Mouse (Mus musculus) limb, embryonic 10.5 days (tissue): ENCODE measurements at regions not wholly inside any gene's neighbourhood (a gene's known extent, or its start where the extent isn't known, plus 50 kb on each side); places are given as distances from the start of the nearest gene placed in this dataset.
"Not testable (repeated sequence)": the region's sequence is repeated elsewhere in the genome, so short reads cannot be mapped to it uniquely, and the experiment has no call there.

Experiments used
- DNase-seq: peaks from one replicate; pipeline ENCODE4 v3.0.0-alpha.2; 2017; ENCODE audit warnings: low spot score
- H3K27ac ChIP-seq: fragments of 300-500 bp; sonication (generic); 2 replicates; pipeline ENCODE4 v1.5.1; 2016; ENCODE audit warnings: mild to moderate bottlenecking
- H3K27me3 ChIP-seq: fragments of 300-500 bp; sonication (generic); 2 replicates; pipeline ENCODE4 v1.6.1; 2016; ENCODE audit warnings: low read depth, mild to moderate bottlenecking; ENCODE audit not compliant: poor library complexity, severe bottlenecking
- H3K36me3 ChIP-seq: fragments of 300-500 bp; sonication (generic); 2 replicates; pipeline ENCODE4 v1.6.1; 2016; ENCODE audit warnings: mild to moderate bottlenecking, moderate library complexity
- H3K4me1 ChIP-seq: fragments of 300-500 bp; sonication (generic); 2 replicates; pipeline ENCODE4 v1.6.1; 2016
- H3K4me3 ChIP-seq: fragments of 300-500 bp; sonication (generic); 2 replicates; pipeline ENCODE4 v1.5.1; 2016; ENCODE audit warnings: mild to moderate bottlenecking, moderate library complexity
- H3K9me3 ChIP-seq: fragments of 300-500 bp; sonication (generic); replicated peaks from 2 replicates; pipeline ENCODE4 v1.6.1; 2016; ENCODE audit warnings: mild to moderate bottlenecking
- WGBS: fragments of 180-500 bp; shearing (Covaris S2); methylation state at CpG from one replicate; pipeline ENCODE4 v1.1.7; 2016; 5-methylcytosine and 5-hydroxymethylcytosine counted together

DNA sequence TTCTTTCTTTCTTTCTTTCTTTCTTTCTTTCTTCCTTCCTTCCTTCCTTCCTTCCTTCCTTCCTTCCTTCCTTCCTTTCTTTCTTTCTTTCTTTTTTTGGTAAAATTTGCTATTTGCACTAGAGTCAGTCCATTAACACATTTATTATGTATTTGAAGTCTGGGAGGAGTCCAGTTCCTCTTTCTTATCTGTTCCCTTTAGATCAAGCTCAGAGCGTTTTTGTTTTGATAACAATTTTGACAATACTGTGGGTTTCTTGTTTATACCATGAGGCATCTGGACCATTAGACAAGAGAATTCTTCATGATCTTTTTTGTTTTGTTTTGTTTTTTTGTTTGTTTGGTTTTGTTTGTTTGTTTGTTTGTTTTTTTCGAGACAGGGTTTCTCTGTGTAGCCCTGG, 52.3 kb upstream of the Cttnbp2 start:
- H3K4me1 ChIP-seq, DNase-seq, H3K27me3 ChIP-seq, H3K9me3 ChIP-seq, H3K27ac ChIP-seq, H3K4me3 ChIP-seq, H3K36me3 ChIP-seq: not testable (repeated sequence)
- 91% methylated on average over 2 of the region's 2 CpGs for WGBS

DNA sequence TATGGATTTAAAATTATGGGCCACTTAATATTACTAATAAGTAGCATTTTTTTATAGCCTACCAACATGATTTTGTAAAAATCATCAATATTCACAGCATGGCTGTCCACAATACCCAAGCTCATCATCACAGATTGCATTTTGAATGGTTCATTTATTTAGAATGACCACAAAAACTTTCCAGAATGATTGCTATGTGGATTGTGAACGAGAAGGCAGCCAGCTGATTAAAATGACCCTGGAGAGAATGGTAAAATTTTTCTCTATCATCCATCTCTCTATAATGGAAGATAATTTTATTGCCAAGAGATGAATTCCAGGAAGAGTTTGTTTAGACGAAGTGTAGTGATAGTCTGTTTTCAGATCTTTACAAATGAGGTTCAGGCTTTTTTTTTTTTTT, 54.6 kb upstream of the Cttnbp2 start:
- DNase-seq = no peak
- Histone ChIP-seq H3K4me3 (no peak overlapping the region), H3K9me3 (no peaks in the 10 kb centered on the region), H3K27ac (no peak overlapping the region), H3K36me3 (no peaks in the 10 kb centered on the region), H3K27me3 (no peaks in the 10 kb centered on the region), H3K4me1 (no peaks in the 10 kb centered on the region)
- WGBS = 98% methylated on average over 2 of the region's 2 CpGs

GRCm38 (mm10) chr6:18578501-18578900, 63.9 kb upstream of the Cttnbp2 start:
- Histone ChIP-seq H3K4me1 (no peaks in the 10 kb centered on the region), H3K36me3 (no peaks in the 10 kb centered on the region), H3K9me3 (no peaks in the 10 kb centered on the region), H3K27me3 (no peaks in the 10 kb centered on the region), H3K27ac (no peak overlapping the region), H3K4me3 (no peak overlapping the region)
- no peak for DNase-seq

DNA sequence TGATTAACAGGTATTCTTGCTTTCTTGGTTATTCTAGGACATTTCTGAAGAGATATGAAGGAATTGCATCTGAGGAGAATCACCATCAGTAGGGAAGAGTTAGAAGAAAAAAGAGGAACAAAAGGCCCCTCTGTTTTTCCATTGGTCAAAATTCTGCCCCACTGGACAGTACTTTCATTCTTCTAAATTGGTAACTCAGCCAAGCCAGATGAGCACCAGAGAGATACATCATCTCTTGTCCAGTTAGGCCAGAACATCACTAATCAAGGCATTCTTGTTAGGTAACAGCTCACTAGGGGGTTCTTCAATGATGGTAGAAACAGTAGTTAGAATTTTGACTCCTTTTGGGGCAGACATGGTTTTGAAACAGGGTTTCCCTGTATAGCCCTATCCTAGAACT, 74.8 kb upstream of the Cttnbp2 start:
- no peaks in the 10 kb centered on the region for H3K27me3 ChIP-seq
- DNase-seq = no peak
- no peaks in the 10 kb centered on the region for H3K36me3 ChIP-seq
- no peaks in the 10 kb centered on the region for H3K9me3 ChIP-seq
- H3K4me1 ChIP-seq = no peaks in the 10 kb centered on the region
- H3K27ac ChIP-seq = no peak overlapping the region
- no peak overlapping the region for H3K4me3 ChIP-seq

GRCm38 (mm10) chr6:18596680-18597079, 82.0 kb upstream of the Cttnbp2 start:
- no peaks in the 10 kb centered on the region for H3K4me1 ChIP-seq
- H3K36me3 ChIP-seq = no peaks in the 10 kb centered on the region
- H3K27me3 ChIP-seq = no peaks in the 10 kb centered on the region
- H3K27ac ChIP-seq = no peak overlapping the region
- DNase-seq = no peak
- H3K9me3 ChIP-seq = no peaks in the 10 kb centered on the region
- no peak overlapping the region for H3K4me3 ChIP-seq
- WGBS = 86% methylated on average over 5 of the region's 5 CpGs

DNA sequence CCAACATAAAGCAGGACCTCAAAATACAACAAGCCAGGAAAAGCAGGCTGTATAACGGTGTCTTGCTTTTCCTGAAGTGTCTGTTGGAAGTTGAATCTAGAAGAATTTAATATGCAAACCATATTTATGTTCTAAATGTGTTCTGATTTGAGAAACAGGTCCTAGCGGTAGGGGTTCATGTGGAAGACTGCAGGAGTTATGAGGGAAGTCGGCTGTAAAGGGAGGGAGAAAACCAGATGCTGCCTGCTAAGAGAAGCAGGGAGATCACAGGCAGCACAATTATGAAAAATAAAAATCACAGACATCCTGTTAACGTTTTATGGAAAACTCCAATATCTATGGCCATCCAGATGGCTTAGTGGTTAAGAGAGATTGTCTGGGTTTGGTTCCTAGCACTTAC, 85.0 kb upstream of the Cttnbp2 start:
- no peak overlapping the region for H3K4me3 ChIP-seq
- no peaks in the 10 kb centered on the region for H3K4me1 ChIP-seq
- H3K27me3 ChIP-seq = no peaks in the 10 kb centered on the region
- no peaks in the 10 kb centered on the region for H3K36me3 ChIP-seq
- 85% methylated on average over 4 of the region's 4 CpGs for WGBS
- no peak overlapping the region for H3K27ac ChIP-seq
- no peaks in the 10 kb centered on the region for H3K9me3 ChIP-seq
- DNase-seq = no peak

DNA sequence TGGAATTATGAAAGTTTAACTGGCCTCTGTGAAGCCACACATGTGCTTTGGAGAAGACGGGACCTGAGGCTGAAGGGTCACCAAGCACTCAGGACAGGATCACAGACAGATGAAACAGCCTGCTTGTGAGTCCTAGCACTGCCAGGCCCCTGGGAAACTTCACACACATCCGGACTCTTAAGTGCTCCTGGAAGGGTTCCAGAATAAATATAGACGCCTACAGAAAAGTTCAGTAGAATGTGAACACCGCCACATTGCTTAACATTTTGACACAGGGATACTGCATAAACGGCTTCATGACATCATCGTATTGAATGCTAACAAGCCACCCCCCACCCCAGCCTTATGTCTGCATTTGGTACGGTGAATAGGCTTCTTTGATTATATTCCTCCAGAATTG, 87.3 kb upstream of the Cttnbp2 start:
- WGBS = 85% methylated on average over 7 of the region's 7 CpGs
- Histone ChIP-seq H3K27me3 (no peaks in the 10 kb centered on the region), H3K9me3 (no peaks in the 10 kb centered on the region), H3K4me3 (no peak overlapping the region), H3K27ac (no peak overlapping the region), H3K36me3 (no peaks in the 10 kb centered on the region), H3K4me1 (no peaks in the 10 kb centered on the region)
- DNase-seq = no peak

GRCm38 (mm10) chr6:18621372-18622262, 107.0 kb upstream of the Cttnbp2 start:
- H3K4me3 ChIP-seq = no peak overlapping the region
- WGBS = 76% methylated on average over 6 of the region's 6 CpGs
- H3K4me1 ChIP-seq = peaks cover 8% of the 10 kb centered on the region; the same call in 1 of the 2 replicates
- H3K27ac ChIP-seq = no peak overlapping the region
- no peaks in the 10 kb centered on the region for H3K9me3 ChIP-seq
- DNase-seq = no peak
- H3K27me3 ChIP-seq = no peaks in the 10 kb centered on the region
- H3K36me3 ChIP-seq = no peaks in the 10 kb centered on the region

- Histone ChIP-seq H3K4me3 (no peak overlapping the region), H3K4me1 (no peaks in the 10 kb centered on the region), H3K36me3 (no peaks in the 10 kb centered on the region), H3K27ac (no peak overlapping the region), H3K9me3 (no peaks in the 10 kb centered on the region), H3K27me3 (no peaks in the 10 kb centered on the region)
- 68% methylated on average over 1 of the region's 1 CpGs for WGBS
- no peak for DNase-seq
These were observed 113.9 kb upstream of the Cttnbp2 start for GRCm38 (mm10) chr6:18628591-18628990.

GRCm38 (mm10) chr6:18633540-18634200, 119.0 kb upstream of the Cttnbp2 start:
- H3K27ac ChIP-seq = no peak overlapping the region
- no peaks in the 10 kb centered on the region for H3K4me1 ChIP-seq
- DNase-seq = no peak
- no peaks in the 10 kb centered on the region for H3K9me3 ChIP-seq
- no peak overlapping the region for H3K4me3 ChIP-seq
- no peaks in the 10 kb centered on the region for H3K27me3 ChIP-seq
- WGBS = 89% methylated on average over 2 of the region's 2 CpGs
- H3K36me3 ChIP-seq = no peaks in the 10 kb centered on the region

DNA sequence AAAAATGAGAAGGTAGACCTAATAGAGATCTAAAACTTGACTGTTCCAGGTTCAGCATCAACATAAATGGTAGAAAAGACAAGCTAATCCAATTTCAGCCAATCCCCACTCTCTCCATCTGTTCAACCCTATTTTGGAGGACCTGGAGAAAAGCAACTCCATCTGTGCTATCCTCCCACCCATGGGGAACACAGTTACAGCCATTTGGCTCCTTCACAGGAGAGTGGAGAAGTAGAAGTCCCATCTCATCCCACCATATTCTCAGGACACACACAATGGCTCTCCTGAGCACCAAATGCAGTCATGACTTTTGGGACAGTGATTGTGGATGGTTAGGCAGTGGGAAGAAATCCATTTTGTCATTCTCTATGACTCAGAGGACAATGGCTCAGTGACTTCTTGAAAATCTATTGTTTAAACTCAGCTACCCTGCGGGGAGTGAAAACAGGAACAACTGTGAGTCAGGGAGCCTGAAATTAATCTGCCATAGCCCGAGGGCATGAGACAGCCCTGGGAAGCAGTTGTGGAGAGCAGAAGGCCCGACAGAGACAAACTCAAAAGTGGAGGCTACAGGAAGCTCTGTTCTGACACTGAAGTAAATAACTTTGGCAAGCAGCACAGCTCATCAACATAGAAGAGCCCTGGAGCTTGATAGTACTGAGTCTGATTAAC, 125.2 kb upstream of the Cttnbp2 start:
- H3K27ac ChIP-seq = no peak overlapping the region
- no peaks in the 10 kb centered on the region for H3K27me3 ChIP-seq
- H3K36me3 ChIP-seq = no peaks in the 10 kb centered on the region
- no peak for DNase-seq
- no peaks in the 10 kb centered on the region for H3K4me1 ChIP-seq
- 62% methylated on average over 3 of the region's 3 CpGs for WGBS
- H3K4me3 ChIP-seq = no peak overlapping the region
- H3K9me3 ChIP-seq = no peaks in the 10 kb centered on the region

DNA sequence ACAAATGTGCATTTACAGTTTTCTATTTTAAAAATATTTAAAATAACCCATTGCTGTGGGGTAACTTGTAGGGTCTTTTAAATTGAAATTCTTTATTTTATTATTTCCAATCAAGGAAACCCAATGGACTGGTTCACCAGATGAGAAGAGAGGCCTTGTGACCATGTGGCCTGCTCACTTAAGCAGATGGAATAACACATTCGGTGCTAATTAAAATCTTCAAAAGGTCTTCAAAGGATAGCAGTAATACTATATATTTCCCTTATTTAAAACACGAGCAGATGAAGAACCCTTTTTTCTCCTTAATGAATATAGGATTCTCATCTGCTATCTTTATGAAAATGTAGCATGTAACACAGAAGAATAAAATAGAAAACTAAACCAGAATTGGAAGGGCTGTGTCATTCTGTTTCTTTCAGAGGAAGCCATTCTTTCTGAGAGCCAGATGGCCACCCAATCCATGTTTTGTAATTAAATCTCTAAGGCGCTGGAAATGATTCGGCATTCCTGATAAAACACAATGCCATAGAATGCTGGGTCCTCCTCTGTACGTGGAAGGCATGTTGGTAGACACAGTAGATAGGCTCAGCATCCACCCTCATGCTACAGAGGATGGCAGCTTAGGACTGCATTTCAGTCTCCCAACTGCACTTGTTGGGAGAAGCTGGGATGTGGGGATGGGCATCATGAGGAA, 134.4 kb upstream of the Cttnbp2 start:
- no peaks in the 10 kb centered on the region for H3K27me3 ChIP-seq
- H3K4me1 ChIP-seq = no peaks in the 10 kb centered on the region
- H3K4me3 ChIP-seq = no peak overlapping the region
- no peak for DNase-seq
- no peak overlapping the region for H3K27ac ChIP-seq
- no peaks in the 10 kb centered on the region for H3K9me3 ChIP-seq
- 83% methylated on average over 5 of the region's 5 CpGs for WGBS
- H3K36me3 ChIP-seq = no peaks in the 10 kb centered on the region

GRCm38 (mm10) chr6:18651319-18651718, 136.7 kb upstream of the Cttnbp2 start:
- WGBS = 92% methylated on average over 3 of the region's 3 CpGs
- no peak for DNase-seq
- Histone ChIP-seq H3K4me1 (no peaks in the 10 kb centered on the region), H3K9me3 (no peaks in the 10 kb centered on the region), H3K36me3 (no peaks in the 10 kb centered on the region), H3K27me3 (no peaks in the 10 kb centered on the region), H3K27ac (no peak overlapping the region), H3K4me3 (no peak overlapping the region)
